Mouse (Mus musculus) cerebellum, adult 8-10 months (tissue): ENCODE data around the gene Slc31a1.
A peak's percentile ranks its signal among the peaks of the same experiment; 100 is the strongest.

ENCODE experiments used
- DNase-seq: peaks from one replicate; pipeline ENCODE4 v3.0.0; 2022

The Slc31a1 gene

GRCm38 (mm10) chr4:62408601-62409282 is 48.2 kb downstream of the Slc31a1 start, which contains the start of the genes Cdc26 and Prpf4:
Gene Cdc26, minus strand, starts transcription at chr4:62408642.
Gene Prpf4, plus strand, starts transcription at chr4:62408797.
- DNase-seq = peak; percentile 97

GRCm38 (mm10) chr4:62409615-62410014 is 49.1 kb downstream of the Slc31a1 start:
- DNase-seq = no peak

GRCm38 (mm10) chr4:62410325-62410724 is 49.8 kb downstream of the Slc31a1 start:
- no peak for DNase-seq

GRCm38 (mm10) chr4:62411606-62412005 is 51.1 kb downstream of the Slc31a1 start:
- DNase-seq = no peak

- no peak for DNase-seq
Measured at GRCm38 (mm10) chr4:62418448-62418847, 57.9 kb downstream of the Slc31a1 start.

GRCm38 (mm10) chr4:62419091-62419490 is 58.6 kb downstream of the Slc31a1 start:
- DNase-seq = peak; percentile 50

GRCm38 (mm10) chr4:62425891-62426290 is 65.4 kb downstream of the Slc31a1 start:
- DNase-seq = no peak

- no peak for DNase-seq
Measured at GRCm38 (mm10) chr4:62427978-62428758, 67.6 kb downstream of the Slc31a1 start.

- no peak for DNase-seq
Measured at GRCm38 (mm10) chr4:62429616-62430015, 69.1 kb downstream of the Slc31a1 start.

- no peak for DNase-seq
Measured at GRCm38 (mm10) chr4:62430678-62431077, 70.2 kb downstream of the Slc31a1 start.

- no peak for DNase-seq
Measured at GRCm38 (mm10) chr4:62431522-62431921, 71.0 kb downstream of the Slc31a1 start.

- DNase-seq = no peak
Measured at GRCm38 (mm10) chr4:62433939-62434870, 73.7 kb downstream of the Slc31a1 start.

- DNase-seq = no peak
Measured at GRCm38 (mm10) chr4:62435081-62435480, 74.6 kb downstream of the Slc31a1 start, which contains the start of gene Rnf183. Gene Rnf183, minus strand, starts transcription at chr4:62435252.

GRCm38 (mm10) chr4:62437256-62437778 is 76.8 kb downstream of the Slc31a1 start:
- no peak for DNase-seq

- no peak for DNase-seq
Measured at GRCm38 (mm10) chr4:62437871-62438270, 77.3 kb downstream of the Slc31a1 start.

- DNase-seq = no peak
Measured at GRCm38 (mm10) chr4:62439793-62440192, 79.3 kb downstream of the Slc31a1 start.

GRCm38 (mm10) chr4:62440544-62440943 is 80.0 kb downstream of the Slc31a1 start:
- peak; percentile 76 for DNase-seq

- no peak for DNase-seq
Measured at GRCm38 (mm10) chr4:62440986-62441385, 80.5 kb downstream of the Slc31a1 start.
